Mouse (Mus musculus): ENCODE data around the gene Pop7. TPM values are rescaled to one million over a fixed set of nuclear protein-coding genes. Genes with fewer than 3 reads are reported as not detected.

The Pop7 gene
- polyA plus RNA-seq, 1 experiment: 51.7 TPM

GRCm38 (mm10) chr5:137528247-137528968, 26.1 kb upstream of the Pop7 start:
- no peak for DNase-seq (ENCODE audit: extremely low spot score in 1 of 2, low spot score in 1 of 2)

- DNase-seq (ENCODE audit: extremely low spot score in 1 of 2, low spot score in 1 of 2): no peak
These were observed 25.1 kb upstream of the Pop7 start for GRCm38 (mm10) chr5:137527413-137527812.

GRCm38 (mm10) chr5:137526192-137526936, 24.0 kb upstream of the Pop7 start:
- peak in 1 of 2 experiments; percentile 51 for DNase-seq (ENCODE audit: extremely low spot score in 1 of 2, low spot score in 1 of 2)

- DNase-seq (ENCODE audit: extremely low spot score in 1 of 2, low spot score in 1 of 2): no peak
These were observed 23.2 kb upstream of the Pop7 start for GRCm38 (mm10) chr5:137525511-137525910.

- DNase-seq (ENCODE audit: extremely low spot score in 1 of 2, low spot score in 1 of 2): no peak
These were observed 22.4 kb upstream of the Pop7 start for GRCm38 (mm10) chr5:137524671-137525070.

- no peak for DNase-seq (ENCODE audit: extremely low spot score in 1 of 2, low spot score in 1 of 2)
These were observed 21.9 kb upstream of the Pop7 start for GRCm38 (mm10) chr5:137524251-137524515.

GRCm38 (mm10) chr5:137523396-137524250, 21.3 kb upstream of the Pop7 start:
- DNase-seq (ENCODE audit: extremely low spot score in 1 of 2, low spot score in 1 of 2): no peak

- no peak for DNase-seq (ENCODE audit: extremely low spot score in 1 of 2, low spot score in 1 of 2)
These were observed 20.4 kb upstream of the Pop7 start for GRCm38 (mm10) chr5:137522711-137523110.

GRCm38 (mm10) chr5:137521861-137522260, 19.5 kb upstream of the Pop7 start:
- DNase-seq (ENCODE audit: extremely low spot score in 1 of 2, low spot score in 1 of 2): no peak

GRCm38 (mm10) chr5:137519691-137520550, 17.6 kb upstream of the Pop7 start:
- DNase-seq (ENCODE audit: extremely low spot score in 1 of 2, low spot score in 1 of 2): no peak

- DNase-seq (ENCODE audit: extremely low spot score in 1 of 2, low spot score in 1 of 2): no peak
These were observed 16.1 kb upstream of the Pop7 start, which contains the start of gene Gigyf1 for GRCm38 (mm10) chr5:137518436-137518835. Gene Gigyf1 (plus strand): TSS chr5:137518548.

- DNase-seq (ENCODE audit: extremely low spot score in 1 of 2, low spot score in 1 of 2): no peak
These were observed 12.5 kb upstream of the Pop7 start for GRCm38 (mm10) chr5:137514811-137515210.

- no peak for DNase-seq (ENCODE audit: extremely low spot score in 1 of 2, low spot score in 1 of 2)
These were observed 11.8 kb upstream of the Pop7 start for GRCm38 (mm10) chr5:137513951-137514721.

- DNase-seq (ENCODE audit: extremely low spot score in 1 of 2, low spot score in 1 of 2): no peak
These were observed 10.8 kb upstream of the Pop7 start for GRCm38 (mm10) chr5:137512847-137513794.

GRCm38 (mm10) chr5:137511706-137512105, 9.4 kb upstream of the Pop7 start:
- DNase-seq (ENCODE audit: extremely low spot score in 1 of 2, low spot score in 1 of 2): no peak

- DNase-seq (ENCODE audit: extremely low spot score in 1 of 2, low spot score in 1 of 2): no peak
These were observed 8.5 kb upstream of the Pop7 start for GRCm38 (mm10) chr5:137510573-137511390.

- peak in 1 of 2 experiments; percentile 74 for DNase-seq (ENCODE audit: extremely low spot score in 1 of 2, low spot score in 1 of 2)
These were observed 7.7 kb upstream of the Pop7 start for GRCm38 (mm10) chr5:137510014-137510501.
